11 mouse cellular contexts compared by ENCODE assay signal in the genomic region with DNA sequence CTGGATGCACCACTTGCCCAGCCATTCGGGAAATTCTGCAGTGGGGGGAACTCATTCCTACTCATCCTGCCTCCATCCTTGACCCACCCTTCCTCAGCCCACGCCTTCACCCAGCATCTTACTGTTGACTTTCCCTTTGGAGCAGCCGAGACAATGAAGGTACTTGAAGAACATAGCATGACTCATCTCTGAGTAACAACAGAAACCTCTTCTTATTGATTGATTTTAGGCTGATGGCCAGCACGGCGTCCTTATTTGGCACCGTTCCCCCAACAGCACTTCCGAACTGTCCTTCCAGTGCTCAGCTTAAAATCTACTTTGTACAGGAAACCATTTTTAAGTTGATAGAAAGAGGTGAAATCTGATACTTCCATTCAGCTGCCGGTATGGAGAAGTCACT. TPM values are rescaled to one million over a fixed set of nuclear protein-coding genes. Genes with fewer than 3 reads are reported as not detected.
A peak's percentile ranks its signal among the peaks of the same experiment; 100 is the strongest.
DNase-seq lines count a peak whose midpoint lies in the region; ATAC-seq lines count a peak whose summit lies in the region.
"Had no signal": no experiment of that assay in that cellular context is flagged by ENCODE, and none has a peak within 500 bp of the region (broad histone marks: within the 10 kb centered on the region; RNA-seq: fewer than 3 reads in every experiment).

No protein-coding gene starts in this region.

- WGBS in heart, embryonic 14.5 days = 35% methylated on average over 8 of the region's 8 CpGs

- no peaks in the 10 kb centered on the region for H3K27me3 ChIP-seq in heart, embryonic 14.5 days (ENCODE audit: control insufficient read depth, insufficient read depth, low read length)
- H3K27me3 ChIP-seq: embryonic facial prominence, embryonic 15.5 days had no signal

- H3K36me3 ChIP-seq in heart, embryonic 14.5 days (ENCODE audit: control insufficient read depth, insufficient read depth, low read length) = no peaks in the 10 kb centered on the region
- H3K36me3 ChIP-seq: embryonic facial prominence, embryonic 15.5 days had no signal

- peak overlapping the region; percentile 26 for H3K4me2 ChIP-seq in heart, embryonic 14.5 days (ENCODE audit: low read length)
- H3K4me2 ChIP-seq: embryonic facial prominence, embryonic 15.5 days had no signal

- H3K9ac ChIP-seq in heart, embryonic 14.5 days (ENCODE audit: low read length) = no peak overlapping the region
- H3K9ac ChIP-seq: embryonic facial prominence, embryonic 15.5 days had no signal

- DNase-seq in gastrocnemius, postnatal 14 days = peak; percentile 16
- no peak for DNase-seq in gastrocnemius, postnatal 10 days
- DNase-seq in Muller cell, postnatal 12 days (ENCODE audit: inconsistent ontology term) = peak; percentile 94
- DNase-seq in kidney, postnatal 25 days = peak; percentile 68 to 74
- no peak for DNase-seq in embryo, embryonic 11 days
- no peak for DNase-seq in left cerebral cortex, postnatal 36 days (ENCODE audit: low spot score in 2 of 2)
- no peak for DNase-seq in layer of hippocampus, adult 9-11 months
- DNase-seq: thymus, postnatal 36 days had no signal

- intact Hi-C loops in gastrocnemius, postnatal 14 days (cut with DNase I; ENCODE audit: low total_unique reads) = loop anchor here (10.0 kb wide), 1 partner anchor 58 kb away; no protein-coding TSS in a partner anchor
- intact Hi-C loops in left cerebral cortex, postnatal 36 days (cut with DNase I) = no loop called here

- H3K4me1 ChIP-seq in heart, embryonic 14.5 days (ENCODE audit: control insufficient read depth in 2 of 2, insufficient read depth in 2 of 2, low read length in 2 of 2) = peaks cover 6 to 8% of the 10 kb centered on the region in 2 experiments; a peak in 3 of 4 replicates

- H3K9me3 ChIP-seq in heart, embryonic 14.5 days (ENCODE audit: control insufficient read depth, low read length) = no peaks in the 10 kb centered on the region
- H3K9me3 ChIP-seq: embryonic facial prominence, embryonic 15.5 days had no signal

- H3K27ac ChIP-seq in heart, embryonic 14.5 days (replicated peaks in 1 of 2; ENCODE audit: control insufficient read depth in 1 of 2, insufficient read depth in 1 of 2, low read depth in 2 of 2, low read length in 2 of 2) = no peak overlapping the region
- H3K27ac ChIP-seq: embryonic facial prominence, embryonic 15.5 days; layer of hippocampus, adult 2 months had no signal

- no peak for ATAC-seq in heart, embryonic 14.5 days (ENCODE audit: insufficient number of reproducible peaks, insufficient read depth, low FRiP score, low read depth)

- no peak overlapping the region for H3K4me3 ChIP-seq in heart, embryonic 14.5 days (ENCODE audit: control insufficient read depth in 1 of 2, insufficient read depth in 1 of 2, low read depth in 1 of 2, low read length in 2 of 2)
- H3K4me3 ChIP-seq: embryonic facial prominence, embryonic 15.5 days; layer of hippocampus, adult 2 months had no signal

RNA-seq across cellular contexts. Expression of a gene that starts 4.8 kb away (rescaled TPM):
- total RNA-seq in gastrocnemius, postnatal 14 days (2021) = 10 to 100 TPM; 11.3 to 14.0 TPM
- total RNA-seq in gastrocnemius, postnatal 10 days (2021) = 10 to 100 TPM; 12.3 to 15.0 TPM
- polyA plus RNA-seq in heart, embryonic 14.5 days (2014; fragmentation: Nextera tagmentation; extraction: Ambion mirVana) = 14.4 and 15.6 TPM in 2 replicates
- 100 to 1,000 TPM; 112 to 120 TPM for total RNA-seq in left cerebral cortex, postnatal 36 days (2021)

Comparison
In these comparisons a context has a peak if more than half of its experiments do, and no peak if none do; other contexts are left out.
1. DNase-seq: peak in gastrocnemius, postnatal 14 days (single experiment), Muller cell, postnatal 12 days (single experiment) and kidney, postnatal 25 days (2 of 2); none in gastrocnemius, postnatal 10 days (single experiment), embryo, embryonic 11 days (single experiment), left cerebral cortex, postnatal 36 days (0 of 2) and layer of hippocampus, adult 9-11 months (single experiment).
2. RNA of a gene that starts 4.8 kb away (total RNA-seq): 112 to 120 TPM in left cerebral cortex, postnatal 36 days; 12.3 to 15.0 TPM in gastrocnemius, postnatal 10 days and 11.3 to 14.0 TPM in gastrocnemius, postnatal 14 days; every median in the first group is over 4 times any median in the second.